Mouse (Mus musculus) forebrain, embryonic 11.5 days (tissue): ENCODE measurements at regions not wholly inside any gene's neighbourhood (a gene's known extent, or its start where the extent isn't known, plus 50 kb on each side); places are given as distances from the start of the nearest gene placed in this dataset.

Source experiments
- ATAC-seq: fragments of 200-750 bp; cut with Nextera tagmentation; replicated peaks from 2 replicates; pipeline ENCODE4 v1.8.0; 2017; ENCODE audit warnings: moderate TSS enrichment; ENCODE audit not compliant: low FRiP score
- DNase-seq: peaks from one replicate; pipeline ENCODE4 v3.0.0-alpha.2; 2017; ENCODE audit warnings: low spot score
- H3K27ac ChIP-seq: fragments of 300-500 bp; sonication (generic); 2 replicates; pipeline ENCODE4 v1.5.1; 2014; ENCODE audit warnings: low read depth, low read length
- H3K27me3 ChIP-seq: fragments of 300-500 bp; sonication (generic); 2 replicates; pipeline ENCODE4 v1.6.1; 2014; ENCODE audit warnings: mild to moderate bottlenecking, low read length, mixed read lengths; ENCODE audit not compliant: control insufficient read depth, insufficient read depth
- H3K36me3 ChIP-seq: fragments of 300-500 bp; sonication (generic); 2 replicates; pipeline ENCODE4 v1.6.1; 2014; ENCODE audit warnings: mild to moderate bottlenecking, low read length, moderate library complexity, mixed read lengths; ENCODE audit not compliant: control insufficient read depth, insufficient read depth
- H3K4me1 ChIP-seq: fragments of 300-500 bp; sonication (generic); replicated peaks from 2 replicates; pipeline ENCODE4 v1.6.1; 2014; ENCODE audit warnings: low read length, mixed read lengths; ENCODE audit not compliant: control insufficient read depth, insufficient read depth
- H3K4me2 ChIP-seq: fragments of 300-500 bp; sonication (generic); 2 replicates; pipeline ENCODE4 v1.6.1; 2014; ENCODE audit warnings: low read depth, mild to moderate bottlenecking, low read length, moderate library complexity, mixed read lengths; ENCODE audit not compliant: severe bottlenecking
- H3K4me3 ChIP-seq: fragments of 300-500 bp; sonication (generic); 2 replicates; pipeline ENCODE4 v1.5.1; 2014; ENCODE audit warnings: low read depth, low read length
- H3K9ac ChIP-seq: fragments of 300-500 bp; sonication (generic); 2 replicates; pipeline ENCODE4 v1.6.1; 2014; ENCODE audit warnings: low read length
- H3K9me3 ChIP-seq: fragments of 300-500 bp; sonication (generic); 2 replicates; pipeline ENCODE4 v1.6.1; 2016; ENCODE audit warnings: low read length, mixed read lengths; ENCODE audit not compliant: control insufficient read depth
- WGBS: fragments of 180-500 bp; shearing (Covaris S2); extraction: QIAGEN DNeasy Blood & Tissue Kit; methylation state at CpG from one replicate; pipeline ENCODE4 v1.1.7; 2014; 5-methylcytosine and 5-hydroxymethylcytosine counted together

GRCm38 (mm10) chr4:150743103-150743502, 91.1 kb upstream of the Slc45a1 start:
- Histone ChIP-seq H3K4me2 (no peak overlapping the region), H3K9me3 (no peaks in the 10 kb centered on the region), H3K4me1 (no peaks in the 10 kb centered on the region), H3K27me3 (no peaks in the 10 kb centered on the region), H3K27ac (no peak overlapping the region), H3K4me3 (no peak overlapping the region), H3K36me3 (no peaks in the 10 kb centered on the region), H3K9ac (no peak overlapping the region)
- ATAC-seq: peak; percentile 67; the same call in 1 of the 2 replicates
- 27% methylated on average over 6 of the region's 6 CpGs for WGBS
- peak; percentile 73 for DNase-seq

DNA sequence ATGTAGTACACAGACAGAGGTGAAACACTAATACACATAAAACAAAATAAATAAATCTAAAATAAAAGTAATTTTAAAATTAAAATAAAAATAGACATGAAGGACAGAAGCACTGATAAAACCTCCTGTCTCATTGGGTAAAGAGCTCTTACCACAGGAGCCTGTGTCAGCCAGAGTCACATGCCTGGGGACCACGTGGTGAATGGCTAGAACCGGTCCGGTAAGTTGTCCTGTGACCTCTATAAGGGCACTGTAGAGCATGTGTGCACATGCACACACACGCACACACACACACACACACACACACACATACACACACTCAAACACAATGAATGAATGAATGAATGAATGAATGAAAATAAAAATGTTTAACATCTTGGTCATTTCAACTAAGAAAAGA, 89.8 kb upstream of the Slc45a1 start:
- H3K27me3 ChIP-seq: no peaks in the 10 kb centered on the region
- no peak overlapping the region for H3K9ac ChIP-seq
- H3K4me2 ChIP-seq: no peak overlapping the region
- no peaks in the 10 kb centered on the region for H3K9me3 ChIP-seq
- no peak for ATAC-seq
- no peaks in the 10 kb centered on the region for H3K4me1 ChIP-seq
- H3K27ac ChIP-seq: no peak overlapping the region
- no peak overlapping the region for H3K4me3 ChIP-seq
- H3K36me3 ChIP-seq: no peaks in the 10 kb centered on the region
- 93% methylated on average over 4 of the region's 4 CpGs for WGBS
- DNase-seq: no peak

- 81% methylated on average over 8 of the region's 8 CpGs for WGBS
- Histone ChIP-seq H3K27me3 (no peaks in the 10 kb centered on the region), H3K4me2 (no peak overlapping the region), H3K4me3 (no peak overlapping the region), H3K4me1 (no peaks in the 10 kb centered on the region), H3K9ac (no peak overlapping the region), H3K36me3 (no peaks in the 10 kb centered on the region), H3K27ac (no peak overlapping the region), H3K9me3 (no peaks in the 10 kb centered on the region)
- no peak for ATAC-seq
- no peak for DNase-seq
These were observed 88.2 kb upstream of the Slc45a1 start for GRCm38 (mm10) chr4:150740167-150740566.

DNA sequence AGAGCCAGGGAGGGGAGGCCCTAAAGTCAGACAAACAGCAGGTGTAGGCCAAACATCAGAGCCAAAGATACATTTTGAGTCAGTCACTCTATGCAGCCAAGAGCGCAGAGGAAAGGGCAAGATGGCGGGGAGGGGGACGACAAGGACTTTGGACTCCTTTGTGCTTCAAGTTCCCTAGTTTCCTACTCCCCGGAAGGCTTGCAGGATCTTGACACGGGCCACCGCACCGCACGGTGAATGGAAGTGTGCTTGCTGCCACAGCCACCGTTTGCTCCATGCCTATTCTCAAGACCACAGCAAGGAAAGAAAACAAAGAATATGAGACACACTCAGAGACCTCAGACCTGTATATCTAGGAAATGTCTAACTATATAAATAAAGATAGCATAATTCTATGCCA, 86.8 kb upstream of the Slc45a1 start:
- 81% methylated on average over 9 of the region's 9 CpGs for WGBS
- no peak overlapping the region for H3K4me3 ChIP-seq
- no peak overlapping the region for H3K4me2 ChIP-seq
- H3K4me1 ChIP-seq: no peaks in the 10 kb centered on the region
- no peaks in the 10 kb centered on the region for H3K27me3 ChIP-seq
- no peak overlapping the region for H3K27ac ChIP-seq
- ATAC-seq (no peak), DNase-seq (no peak)
- H3K9me3 ChIP-seq: no peaks in the 10 kb centered on the region
- no peaks in the 10 kb centered on the region for H3K36me3 ChIP-seq
- H3K9ac ChIP-seq: no peak overlapping the region

DNA sequence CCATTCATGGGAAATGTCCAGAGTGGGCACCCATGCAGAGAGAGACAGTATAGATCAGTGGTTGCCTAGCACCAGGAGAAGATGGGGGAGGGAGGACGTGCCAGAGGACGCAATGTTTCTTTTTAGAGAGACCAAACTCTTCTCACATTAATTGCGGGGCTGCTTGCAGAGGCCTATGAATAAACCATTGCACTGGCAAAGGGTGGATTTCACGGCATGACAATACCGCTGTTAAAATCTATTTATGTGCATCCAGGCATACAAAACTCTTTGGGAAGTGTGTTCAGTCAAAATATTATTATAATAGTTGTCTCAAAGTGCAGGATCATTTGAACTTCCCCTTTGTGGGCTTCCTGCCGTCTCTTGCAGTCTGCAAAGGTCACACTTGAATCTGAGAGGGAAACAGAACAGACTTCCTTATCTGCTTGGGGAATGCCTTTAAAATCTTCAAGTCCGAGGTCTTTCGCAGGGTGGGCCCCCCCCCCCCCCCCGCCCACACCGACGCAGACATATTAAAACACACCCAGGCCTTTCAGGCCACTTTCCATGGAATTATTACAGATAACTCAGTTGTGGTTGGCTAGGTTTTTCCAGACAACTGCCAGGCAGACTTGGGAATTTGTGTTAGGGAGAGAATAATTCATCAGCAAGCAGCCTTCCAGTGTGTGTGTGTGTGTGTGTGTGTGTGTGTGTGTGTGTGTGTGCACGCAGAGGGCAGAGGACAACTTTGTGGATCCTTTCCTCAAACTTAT, 78.3 kb upstream of the Slc45a1 start:
- H3K4me1 ChIP-seq: 0 out of 2 replicates have a peak, but pooled peaks cover 2% of the 10 kb centered on the region
- 0 out of 2 replicates have a peak overlapping the region, but pooled peaks have one; percentile 26 for H3K27ac ChIP-seq
- ATAC-seq: peak; percentile 82
- H3K4me2 ChIP-seq: no peak overlapping the region; the same call in 1 of the 2 replicates
- H3K9ac ChIP-seq: no peak overlapping the region
- DNase-seq: peak; percentile 62
- H3K9me3 ChIP-seq: no peaks in the 10 kb centered on the region; the same call in 1 of the 2 replicates
- H3K27me3 ChIP-seq: 0 out of 2 replicates have a peak, but pooled peaks cover 3% of the 10 kb centered on the region
- no peak overlapping the region for H3K4me3 ChIP-seq
- no peaks in the 10 kb centered on the region for H3K36me3 ChIP-seq
- 12% methylated on average over 12 of the region's 12 CpGs for WGBS

DNA sequence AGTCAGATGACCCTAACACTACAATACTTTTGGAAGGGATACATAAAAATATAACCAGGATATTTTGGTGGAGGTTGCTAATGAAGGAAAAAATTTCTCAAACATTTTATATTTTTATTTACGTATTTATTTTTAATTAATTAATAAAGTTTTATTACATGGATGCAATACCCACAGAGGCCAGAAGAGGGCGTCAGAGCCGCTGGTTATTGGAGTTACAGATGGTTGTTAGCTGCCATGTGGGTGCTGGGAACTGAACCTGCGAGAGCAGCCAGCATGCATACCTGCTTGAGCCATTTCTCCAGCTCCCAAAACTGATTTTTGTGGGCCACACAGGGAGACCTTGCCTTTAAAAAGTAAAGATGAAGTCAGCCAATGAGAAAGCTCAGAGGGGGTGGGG, 74.6 kb upstream of the Slc45a1 start:
- Histone ChIP-seq H3K9me3 (no peaks in the 10 kb centered on the region), H3K27ac (no peak overlapping the region), H3K4me1 (0 out of 2 replicates have a peak, but pooled peaks cover 2% of the 10 kb centered on the region), H3K36me3 (no peaks in the 10 kb centered on the region), H3K27me3 (no peaks in the 10 kb centered on the region), H3K4me3 (no peak overlapping the region), H3K4me2 (no peak overlapping the region), H3K9ac (no peak overlapping the region)
- ATAC-seq: no peak
- no peak for DNase-seq
- 60% methylated on average over 4 of the region's 4 CpGs for WGBS

DNA sequence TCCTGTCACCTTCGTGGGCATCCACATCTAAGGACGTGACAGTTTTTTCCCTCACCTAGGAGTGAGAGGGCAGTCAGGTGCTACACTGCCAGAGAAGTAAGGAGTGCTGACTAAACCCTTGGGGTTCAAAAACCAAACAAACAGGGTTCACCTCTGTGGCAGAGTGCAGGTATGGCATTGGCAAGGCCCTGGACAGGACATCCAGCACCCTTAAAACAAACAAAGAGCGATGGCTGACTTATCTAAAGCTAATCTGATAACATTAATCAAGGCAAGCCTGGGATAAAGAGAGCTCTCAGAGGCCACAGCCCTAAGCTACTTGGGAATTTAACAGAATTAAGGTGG, 74.1 kb upstream of the Slc45a1 start:
- H3K27ac ChIP-seq: no peak overlapping the region
- 95% methylated on average over 3 of the region's 3 CpGs for WGBS
- no peak for ATAC-seq

GRCm38 (mm10) chr4:150725443-150726135, 73.6 kb upstream of the Slc45a1 start:
- Histone ChIP-seq H3K27ac (no peak overlapping the region), H3K9me3 (no peaks in the 10 kb centered on the region), H3K36me3 (no peaks in the 10 kb centered on the region), H3K4me2 (no peak overlapping the region), H3K9ac (no peak overlapping the region), H3K4me3 (no peak overlapping the region), H3K27me3 (no peaks in the 10 kb centered on the region), H3K4me1 (no peaks in the 10 kb centered on the region)
- DNase-seq (no peak), ATAC-seq (no peak)
- whole genome bisulfite sequencing: 83% methylated on average over 17 of the region's 17 CpGs

More for the DNA sequence above, 74.1 kb upstream of the Slc45a1 start:
- no peak overlapping the region for H3K4me3 ChIP-seq
- H3K9ac ChIP-seq: no peak overlapping the region
- 0 out of 2 replicates have a peak, but pooled peaks cover 2% of the 10 kb centered on the region for H3K4me1 ChIP-seq
- no peak for DNase-seq
- no peaks in the 10 kb centered on the region for H3K36me3 ChIP-seq
- H3K4me2 ChIP-seq: no peak overlapping the region
- no peaks in the 10 kb centered on the region for H3K9me3 ChIP-seq
- H3K27me3 ChIP-seq: no peaks in the 10 kb centered on the region
